ENCODE assay signal across 33 mouse cellular contexts in the genomic region with DNA sequence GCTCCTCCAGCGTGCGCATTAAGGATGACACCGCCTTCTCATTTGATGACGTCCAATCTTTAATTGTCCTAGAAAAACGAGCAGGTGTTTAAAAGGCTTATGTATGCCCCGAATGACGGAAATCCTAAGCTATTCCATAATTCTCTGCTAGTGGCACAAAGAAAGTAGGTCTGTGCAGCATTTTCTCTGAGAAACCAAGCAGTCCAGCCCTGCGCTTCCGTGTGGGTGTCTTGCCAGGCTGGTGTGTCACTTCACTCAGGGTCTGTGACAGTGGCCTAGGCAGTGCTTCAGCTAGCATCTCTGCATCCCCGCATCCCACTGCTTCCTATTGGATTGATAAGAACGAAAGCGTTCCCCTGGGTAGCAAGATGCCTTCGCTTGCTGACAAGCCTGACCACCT. TPM values are rescaled to one million over a fixed set of nuclear protein-coding genes. Genes with fewer than 3 reads are reported as not detected.
DNase-seq lines count a peak whose midpoint lies in the region; ATAC-seq and TF ChIP-seq lines count a peak whose summit lies in the region.
"Had no signal": no experiment of that assay in that cellular context is flagged by ENCODE, and none has a peak within 500 bp of the region (broad histone marks: within the 10 kb centered on the region; RNA-seq: fewer than 3 reads in every experiment).

No protein-coding gene starts in this region.

- peaks cover 15% of the 10 kb centered on the region; the same call in 1 of the 2 replicates for H3K36me3 ChIP-seq in hindbrain, postnatal 0 days (ENCODE audit: insufficient read depth, low read length)

- H3K27me3 ChIP-seq in hindbrain, postnatal 0 days (ENCODE audit: insufficient read depth, low read length), result no peaks in the 10 kb centered on the region
- H3K27me3 ChIP-seq: CH12.LX; embryonic facial prominence, embryonic 13.5 days; forebrain, embryonic 12.5 days; forebrain, embryonic 15.5 days; heart, embryonic 12.5 days; heart, embryonic 15.5 days; hindbrain, embryonic 13.5 days; Patski had no signal

- no peak for TF ChIP-seq CTCF in hindbrain, postnatal 0 days (IDR thresholded peaks at IDR 0.05; ENCODE audit: low read depth)

- no peak overlapping the region for H3K27ac ChIP-seq in hindbrain, postnatal 0 days
- H3K27ac ChIP-seq: embryonic facial prominence, embryonic 10.5 days; embryonic facial prominence, embryonic 13.5 days; forebrain, embryonic 12.5 days; forebrain, embryonic 15.5 days; heart, embryonic 15.5 days; hindbrain, embryonic 10.5 days; hindbrain, embryonic 13.5 days had no signal

- intact Hi-C loops in left cerebral cortex, postnatal 25 days (cut with DNase I), result no loop called here
- intact Hi-C loops in left cerebral cortex, postnatal 4 days (cut with DNase I), result no loop called here

- no peak overlapping the region for H3K4me2 ChIP-seq in hindbrain, postnatal 0 days (ENCODE audit: low read depth, low read length)
- H3K4me2 ChIP-seq: embryonic facial prominence, embryonic 13.5 days; forebrain, embryonic 12.5 days; forebrain, embryonic 15.5 days; heart, embryonic 12.5 days; heart, embryonic 15.5 days; hindbrain, embryonic 13.5 days had no signal

- no peak overlapping the region for H3K4me3 ChIP-seq in hindbrain, postnatal 0 days (ENCODE audit: low read length)
- H3K4me3 ChIP-seq: embryonic facial prominence, embryonic 10.5 days; embryonic facial prominence, embryonic 13.5 days; erythroblast, embryonic 14.5 days; forebrain, embryonic 12.5 days; forebrain, embryonic 15.5 days; heart, embryonic 12.5 days; heart, embryonic 15.5 days; hindbrain, embryonic 10.5 days; hindbrain, embryonic 13.5 days had no signal

- peak; percentile 28 to 35 for DNase-seq in frontal cortex, postnatal 36 days (ENCODE audit: low spot score in 2 of 2)
- DNase-seq in frontal cortex, postnatal 14 days (ENCODE audit: low spot score in 2 of 2), result no peak
- peak; percentile 43 to 70 for DNase-seq in left cerebral cortex, postnatal 25 days (ENCODE audit: low spot score in 2 of 2)
- DNase-seq in left cerebral cortex, postnatal 4 days, result no peak
- peak; percentile 28 for DNase-seq in right cerebral cortex, postnatal 25 days
- DNase-seq in right cerebral cortex, postnatal 14 days, result no peak
- no peak for DNase-seq in hindbrain, postnatal 0 days (ENCODE audit: low spot score)
- DNase-seq: adrenal gland, postnatal 10 days; adrenal gland, postnatal 36 days; B cell, adult 2 months; cerebellum, adult 11 months; cerebellum, adult 2 months; cerebellum, adult 9-11 months; cerebellum, postnatal 25 days; embryo, embryonic 11 days; gastrocnemius, postnatal 25 days; heart, adult 18-20 months; heart, postnatal 10 days; heart, postnatal 36 days had no signal

- no peak for ATAC-seq in hindbrain, postnatal 0 days
- ATAC-seq: forebrain, embryonic 15.5 days; hindbrain, embryonic 16.5 days; inflammation-experienced regulatory T-cells, adult 6 months; Patski had no signal

- H3K4me1 ChIP-seq in hindbrain, postnatal 0 days (ENCODE audit: insufficient read depth, low read length), result no peaks in the 10 kb centered on the region
- H3K4me1 ChIP-seq: embryonic facial prominence, embryonic 10.5 days; forebrain, embryonic 12.5 days; forebrain, embryonic 15.5 days; heart, embryonic 12.5 days; hindbrain, embryonic 10.5 days; hindbrain, embryonic 13.5 days had no signal

- H3K9ac ChIP-seq in hindbrain, postnatal 0 days (replicated peaks; ENCODE audit: low read length), result no peak overlapping the region
- H3K9ac ChIP-seq: embryonic facial prominence, embryonic 13.5 days; forebrain, embryonic 12.5 days; forebrain, embryonic 15.5 days; heart, embryonic 12.5 days; heart, embryonic 15.5 days; hindbrain, embryonic 13.5 days had no signal

- H3K9me3 ChIP-seq in hindbrain, postnatal 0 days (ENCODE audit: low read length), result no peaks in the 10 kb centered on the region
- H3K9me3 ChIP-seq: embryonic facial prominence, embryonic 10.5 days; embryonic facial prominence, embryonic 13.5 days; forebrain, embryonic 12.5 days; forebrain, embryonic 15.5 days; G1E; heart, embryonic 12.5 days; heart, embryonic 15.5 days; hindbrain, embryonic 10.5 days; hindbrain, embryonic 13.5 days had no signal

- WGBS in hindbrain, postnatal 0 days, result 91% methylated on average over 13 of the region's 13 CpGs

RNA-seq across cellular contexts. Expression of a gene that starts 23.7 kb away (rescaled TPM):
- 10 to 100 TPM; 52.7 to 57.4 TPM for total RNA-seq in left cerebral cortex, postnatal 25 days (2021)
- 10 to 100 TPM; 75.7 to 77.0 TPM for total RNA-seq in left cerebral cortex, postnatal 4 days (2021)
- total RNA-seq in hindbrain, postnatal 0 days (2014; rRNA removed), result 54.3 and 65.2 TPM in 2 replicates
- 12.6 TPM in 2 replicates for polyA plus RNA-seq in hindbrain, postnatal 0 days (2015; fragmentation: Nextera tagmentation; extraction: Ambion mirVana)

Comparison
In these comparisons a context has a peak if more than half of its experiments do, and no peak if none do; other contexts are left out.
1. DNase-seq: peak in frontal cortex, postnatal 36 days (2 of 2), left cerebral cortex, postnatal 25 days (2 of 2) and right cerebral cortex, postnatal 25 days (single experiment); none in frontal cortex, postnatal 14 days (0 of 2), left cerebral cortex, postnatal 4 days (single experiment), right cerebral cortex, postnatal 14 days (single experiment) and hindbrain, postnatal 0 days (single experiment).